Mouse (Mus musculus) skeletal muscle tissue, adult 2 months (tissue): ENCODE data around the gene Gm15517.
"Not testable (repeated sequence)": the region's sequence is repeated elsewhere in the genome, so short reads cannot be mapped to it uniquely, and the experiment has no call there.

Source experiments
- DNase-seq: peaks from one replicate; pipeline ENCODE4 v3.0.0-alpha.2; 2012; ENCODE audit warnings: low read depth, low spot score

Gm15517 gene

GRCm38 (mm10) chr7:44269397-44269796, 8.2 kb downstream of the Gm15517 start:
- no peak for DNase-seq

GRCm38 (mm10) chr7:44271309-44271708, 10.1 kb downstream of the Gm15517 start:
- DNase-seq = no peak

GRCm38 (mm10) chr7:44272546-44272945, 11.3 kb downstream of the Gm15517 start:
- DNase-seq = no peak

- no peak for DNase-seq
Measured at GRCm38 (mm10) chr7:44273446-44273845, 12.2 kb downstream of the Gm15517 start.

GRCm38 (mm10) chr7:44274096-44274495, 12.8 kb downstream of the Gm15517 start:
- DNase-seq = no peak

GRCm38 (mm10) chr7:44275546-44275945, 14.3 kb downstream of the Gm15517 start:
- no peak for DNase-seq

- no peak for DNase-seq
Measured at GRCm38 (mm10) chr7:44276461-44277249, 15.4 kb downstream of the Gm15517 start.

GRCm38 (mm10) chr7:44277250-44277622, 16.0 kb downstream of the Gm15517 start:
- no peak for DNase-seq

- DNase-seq = no peak
Measured at GRCm38 (mm10) chr7:44280959-44281358, 19.7 kb downstream of the Gm15517 start.

GRCm38 (mm10) chr7:44281586-44281985, 20.3 kb downstream of the Gm15517 start:
- DNase-seq = no peak

GRCm38 (mm10) chr7:44287760-44288159, 26.5 kb downstream of the Gm15517 start:
- no peak for DNase-seq

GRCm38 (mm10) chr7:44290986-44291385, 29.7 kb downstream of the Gm15517 start:
- DNase-seq = no peak

GRCm38 (mm10) chr7:44291418-44291817, 30.2 kb downstream of the Gm15517 start:
- DNase-seq = no peak

GRCm38 (mm10) chr7:44297501-44297900, 36.3 kb downstream of the Gm15517 start:
- DNase-seq = not testable (repeated sequence)

GRCm38 (mm10) chr7:44303346-44304340, 42.4 kb downstream of the Gm15517 start:
- no peak for DNase-seq

- no peak for DNase-seq
Measured at GRCm38 (mm10) chr7:44304463-44304774, 43.2 kb downstream of the Gm15517 start.

- DNase-seq = peak; percentile 98
Measured at GRCm38 (mm10) chr7:44304775-44305641, 43.8 kb downstream of the Gm15517 start.

- DNase-seq = no peak
Measured at GRCm38 (mm10) chr7:44305686-44306085, 44.4 kb downstream of the Gm15517 start.

- no peak for DNase-seq
Measured at GRCm38 (mm10) chr7:44306516-44307240, 45.4 kb downstream of the Gm15517 start, which contains the start of gene Clec11a. Gene Clec11a, minus strand, starts transcription at chr7:44306902.

GRCm38 (mm10) chr7:44307261-44308020, 46.2 kb downstream of the Gm15517 start:
- DNase-seq = no peak
